Mouse (Mus musculus): ENCODE results near the gene Atp6ap1l. TPM values are rescaled to one million over a fixed set of nuclear protein-coding genes. Genes with fewer than 3 reads are reported as not detected.

Atp6ap1l gene
- total RNA-seq, 1 experiment from 2014 or later: not detected

GRCm38 (mm10) chr13:90896821-90897220 is 8.3 kb downstream of the Atp6ap1l start:
- no peak for ATAC-seq (replicated peaks in 1 of 2; ENCODE audit: insufficient read depth in 1 of 2, low FRiP score in 2 of 2, low TSS enrichment in 1 of 2, low read depth in 1 of 2, poor library complexity in 2 of 2, severe bottlenecking in 2 of 2)

- no peak for ATAC-seq (replicated peaks in 1 of 2; ENCODE audit: insufficient read depth in 1 of 2, low FRiP score in 2 of 2, low TSS enrichment in 1 of 2, low read depth in 1 of 2, poor library complexity in 2 of 2, severe bottlenecking in 2 of 2)
Measured at GRCm38 (mm10) chr13:90896098-90896497, 9.1 kb downstream of the Atp6ap1l start.

GRCm38 (mm10) chr13:90894819-90895218 is 10.3 kb downstream of the Atp6ap1l start:
- ATAC-seq (replicated peaks in 1 of 2; ENCODE audit: insufficient read depth in 1 of 2, low FRiP score in 2 of 2, low TSS enrichment in 1 of 2, low read depth in 1 of 2, poor library complexity in 2 of 2, severe bottlenecking in 2 of 2): no peak

GRCm38 (mm10) chr13:90890111-90890510 is 15.0 kb downstream of the Atp6ap1l start:
- ATAC-seq (replicated peaks in 1 of 2; ENCODE audit: insufficient read depth in 1 of 2, low FRiP score in 2 of 2, low TSS enrichment in 1 of 2, low read depth in 1 of 2, poor library complexity in 2 of 2, severe bottlenecking in 2 of 2): no peak

- ATAC-seq (replicated peaks in 1 of 2; ENCODE audit: insufficient read depth in 1 of 2, low FRiP score in 2 of 2, low TSS enrichment in 1 of 2, low read depth in 1 of 2, poor library complexity in 2 of 2, severe bottlenecking in 2 of 2): peak; percentile 69 to 75
Measured at GRCm38 (mm10) chr13:90886568-90886983, 18.6 kb downstream of the Atp6ap1l start.

GRCm38 (mm10) chr13:90885856-90886532 is 19.2 kb downstream of the Atp6ap1l start:
- peak; percentile 22 to 25; a peak in 3 of 4 replicates for ATAC-seq (replicated peaks in 1 of 2; ENCODE audit: insufficient read depth in 1 of 2, low FRiP score in 2 of 2, low TSS enrichment in 1 of 2, low read depth in 1 of 2, poor library complexity in 2 of 2, severe bottlenecking in 2 of 2)

GRCm38 (mm10) chr13:90881727-90882429 is 23.3 kb downstream of the Atp6ap1l start:
- ATAC-seq (replicated peaks in 1 of 2; ENCODE audit: insufficient read depth in 1 of 2, low FRiP score in 2 of 2, low TSS enrichment in 1 of 2, low read depth in 1 of 2, poor library complexity in 2 of 2, severe bottlenecking in 2 of 2): no peak

- ATAC-seq (replicated peaks in 1 of 2; ENCODE audit: insufficient read depth in 1 of 2, low FRiP score in 2 of 2, low TSS enrichment in 1 of 2, low read depth in 1 of 2, poor library complexity in 2 of 2, severe bottlenecking in 2 of 2): no peak
Measured at GRCm38 (mm10) chr13:90871579-90871978, 33.6 kb downstream of the Atp6ap1l start.

- no peak for ATAC-seq (replicated peaks in 1 of 2; ENCODE audit: insufficient read depth in 1 of 2, low FRiP score in 2 of 2, low TSS enrichment in 1 of 2, low read depth in 1 of 2, poor library complexity in 2 of 2, severe bottlenecking in 2 of 2)
Measured at GRCm38 (mm10) chr13:90869157-90869556, 36.0 kb downstream of the Atp6ap1l start.

- no peak for ATAC-seq (replicated peaks in 1 of 2; ENCODE audit: insufficient read depth in 1 of 2, low FRiP score in 2 of 2, low TSS enrichment in 1 of 2, low read depth in 1 of 2, poor library complexity in 2 of 2, severe bottlenecking in 2 of 2)
Measured at GRCm38 (mm10) chr13:90862138-90862537, 43.0 kb downstream of the Atp6ap1l start.

- ATAC-seq (replicated peaks in 1 of 2; ENCODE audit: insufficient read depth in 1 of 2, low FRiP score in 2 of 2, low TSS enrichment in 1 of 2, low read depth in 1 of 2, poor library complexity in 2 of 2, severe bottlenecking in 2 of 2): no peak
Measured at GRCm38 (mm10) chr13:90860888-90861431, 44.2 kb downstream of the Atp6ap1l start.

- no peak for ATAC-seq (replicated peaks in 1 of 2; ENCODE audit: insufficient read depth in 1 of 2, low FRiP score in 2 of 2, low TSS enrichment in 1 of 2, low read depth in 1 of 2, poor library complexity in 2 of 2, severe bottlenecking in 2 of 2)
Measured at GRCm38 (mm10) chr13:90852727-90853630, 52.2 kb downstream of the Atp6ap1l start.

GRCm38 (mm10) chr13:90851795-90852194 is 53.4 kb downstream of the Atp6ap1l start:
- ATAC-seq (replicated peaks in 1 of 2; ENCODE audit: insufficient read depth in 1 of 2, low FRiP score in 2 of 2, low TSS enrichment in 1 of 2, low read depth in 1 of 2, poor library complexity in 2 of 2, severe bottlenecking in 2 of 2): no peak

GRCm38 (mm10) chr13:90844191-90844590 is 61.0 kb downstream of the Atp6ap1l start:
- no peak; a peak in 1 of 4 replicates for ATAC-seq (replicated peaks in 1 of 2; ENCODE audit: insufficient read depth in 1 of 2, low FRiP score in 2 of 2, low TSS enrichment in 1 of 2, low read depth in 1 of 2, poor library complexity in 2 of 2, severe bottlenecking in 2 of 2)

- ATAC-seq (replicated peaks in 1 of 2; ENCODE audit: insufficient read depth in 1 of 2, low FRiP score in 2 of 2, low TSS enrichment in 1 of 2, low read depth in 1 of 2, poor library complexity in 2 of 2, severe bottlenecking in 2 of 2): no peak
Measured at GRCm38 (mm10) chr13:90843412-90843811, 61.7 kb downstream of the Atp6ap1l start.

GRCm38 (mm10) chr13:90841213-90841553 is 64.0 kb downstream of the Atp6ap1l start:
- no peak for ATAC-seq (replicated peaks in 1 of 2; ENCODE audit: insufficient read depth in 1 of 2, low FRiP score in 2 of 2, low TSS enrichment in 1 of 2, low read depth in 1 of 2, poor library complexity in 2 of 2, severe bottlenecking in 2 of 2)

GRCm38 (mm10) chr13:90840530-90841212 is 64.5 kb downstream of the Atp6ap1l start:
- peak; percentile 88 to 94 for ATAC-seq (replicated peaks in 1 of 2; ENCODE audit: insufficient read depth in 1 of 2, low FRiP score in 2 of 2, low TSS enrichment in 1 of 2, low read depth in 1 of 2, poor library complexity in 2 of 2, severe bottlenecking in 2 of 2)

All from hematopoietic stem cell, adult 5-6 weeks (primary cell).